Mouse (Mus musculus): ENCODE data around the gene Tmem131. TPM values are rescaled to one million over a fixed set of nuclear protein-coding genes. Genes with fewer than 3 reads are reported as not detected.

Gene Tmem131
- polyA plus RNA-seq, 1 experiment from 2014 or later = 21.7 TPM

DNA sequence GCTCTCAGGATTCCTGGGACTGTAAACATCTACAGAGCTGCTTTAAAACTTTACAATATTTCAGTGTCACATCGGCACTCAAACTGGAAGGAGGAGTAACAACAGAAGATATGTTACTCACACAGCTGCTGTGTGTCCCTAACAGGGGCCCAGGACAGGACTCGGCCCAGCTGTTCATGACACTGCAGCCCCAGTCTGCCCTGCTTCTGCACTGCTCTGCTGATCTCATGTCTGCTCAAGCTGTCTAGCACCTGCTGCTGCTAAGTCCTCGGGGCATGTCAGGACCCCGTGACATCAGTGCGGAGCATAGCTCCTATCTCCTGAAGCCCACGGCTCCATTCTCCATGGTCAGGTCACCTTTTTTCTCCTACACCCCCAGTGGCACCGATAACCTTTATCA lies 146.8 kb downstream of the Tmem131 start:
- Histone ChIP-seq H3K27ac (no peak overlapping the region), H3K9ac (no peak overlapping the region), H3K27me3 (ENCODE audit: control insufficient read depth, insufficient read depth, low read length) (no peaks in the 10 kb centered on the region), H3K4me2 (replicated peaks) (no peak overlapping the region), H3K9me3 (ENCODE audit: control insufficient read depth, low read length) (no peaks in the 10 kb centered on the region), H3K4me3 (replicated peaks; ENCODE audit: low read length) (no peak overlapping the region), H3K4me1 (replicated peaks; ENCODE audit: control insufficient read depth, insufficient read depth, low read length) (no peaks in the 10 kb centered on the region), H3K36me3 (replicated peaks; ENCODE audit: control insufficient read depth, insufficient read depth) (peaks cover 99% of the 10 kb centered on the region)
- ATAC-seq (ENCODE audit: low FRiP score) = no peak
- DNase-seq (ENCODE audit: low spot score) = no peak
- WGBS = 86% methylated on average over 7 of the region's 7 CpGs

DNA sequence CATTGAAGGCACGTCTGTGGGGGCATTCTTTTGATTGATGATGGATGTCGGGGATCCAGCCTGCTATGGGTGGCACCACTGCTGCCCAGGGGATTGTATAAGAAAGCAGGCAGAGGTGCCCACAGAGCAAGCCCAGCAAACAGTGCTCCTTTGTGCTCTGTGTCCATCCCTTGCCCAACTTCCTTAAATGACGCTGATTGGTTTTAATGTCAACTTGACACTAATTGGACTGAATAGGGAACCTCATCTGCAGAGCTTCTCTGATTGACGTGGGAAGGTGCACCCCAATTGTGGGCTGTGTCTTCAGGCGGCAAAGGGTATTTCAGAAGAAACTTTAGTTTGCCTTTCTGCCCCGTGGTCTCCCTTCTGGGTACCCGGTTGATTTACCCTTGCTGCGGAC lies 154.1 kb downstream of the Tmem131 start:
- Histone ChIP-seq H3K4me2 (replicated peaks) (no peak overlapping the region), H3K4me3 (replicated peaks; ENCODE audit: low read length) (no peak overlapping the region), H3K9me3 (ENCODE audit: control insufficient read depth, low read length) (no peaks in the 10 kb centered on the region), H3K9ac (no peak overlapping the region), H3K36me3 (replicated peaks; ENCODE audit: control insufficient read depth, insufficient read depth) (peaks cover 42% of the 10 kb centered on the region), H3K4me1 (replicated peaks; ENCODE audit: control insufficient read depth, insufficient read depth, low read length) (0 out of 2 replicates have a peak, but pooled peaks cover 4% of the 10 kb centered on the region), H3K27me3 (ENCODE audit: control insufficient read depth, insufficient read depth, low read length) (no peaks in the 10 kb centered on the region), H3K27ac (no peak overlapping the region)
- WGBS = 77% methylated on average over 8 of the region's 8 CpGs
- ATAC-seq (ENCODE audit: low FRiP score) (no peak), DNase-seq (ENCODE audit: low spot score) (no peak)

DNA sequence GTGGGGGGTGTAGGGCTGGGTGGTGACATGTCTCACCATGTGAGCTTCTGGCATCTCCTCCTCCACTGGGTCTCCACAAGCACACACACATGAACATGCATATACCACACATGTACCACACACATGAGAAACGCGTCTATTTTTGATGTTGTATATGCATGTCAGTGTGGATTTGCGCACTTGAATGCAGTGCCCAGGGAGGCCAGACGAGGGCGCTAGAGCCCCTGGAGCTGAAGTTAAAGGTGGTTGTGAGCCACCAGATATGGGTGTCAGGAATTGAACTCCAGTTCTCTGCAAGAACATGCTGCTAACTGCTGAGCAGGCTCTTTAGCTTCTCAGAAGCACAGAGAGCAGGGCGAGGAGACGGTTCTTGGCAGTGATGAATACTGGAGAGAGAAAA lies 157.1 kb downstream of the Tmem131 start:
- no peak overlapping the region for H3K4me2 ChIP-seq (replicated peaks)
- no peak overlapping the region for H3K27ac ChIP-seq
- no peak overlapping the region for H3K4me3 ChIP-seq (replicated peaks; ENCODE audit: low read length)
- no peak overlapping the region for H3K9ac ChIP-seq
- H3K36me3 ChIP-seq (replicated peaks; ENCODE audit: control insufficient read depth, insufficient read depth) = peaks cover 12% of the 10 kb centered on the region
- H3K27me3 ChIP-seq (ENCODE audit: control insufficient read depth, insufficient read depth, low read length) = no peaks in the 10 kb centered on the region
- no peaks in the 10 kb centered on the region for H3K9me3 ChIP-seq (ENCODE audit: control insufficient read depth, low read length)
- no peak for ATAC-seq (ENCODE audit: low FRiP score)
- H3K4me1 ChIP-seq (replicated peaks; ENCODE audit: control insufficient read depth, insufficient read depth, low read length) = 0 out of 2 replicates have a peak, but pooled peaks cover 4% of the 10 kb centered on the region
- WGBS = 94% methylated on average over 7 of the region's 7 CpGs
- no peak for DNase-seq (ENCODE audit: low spot score)

DNA sequence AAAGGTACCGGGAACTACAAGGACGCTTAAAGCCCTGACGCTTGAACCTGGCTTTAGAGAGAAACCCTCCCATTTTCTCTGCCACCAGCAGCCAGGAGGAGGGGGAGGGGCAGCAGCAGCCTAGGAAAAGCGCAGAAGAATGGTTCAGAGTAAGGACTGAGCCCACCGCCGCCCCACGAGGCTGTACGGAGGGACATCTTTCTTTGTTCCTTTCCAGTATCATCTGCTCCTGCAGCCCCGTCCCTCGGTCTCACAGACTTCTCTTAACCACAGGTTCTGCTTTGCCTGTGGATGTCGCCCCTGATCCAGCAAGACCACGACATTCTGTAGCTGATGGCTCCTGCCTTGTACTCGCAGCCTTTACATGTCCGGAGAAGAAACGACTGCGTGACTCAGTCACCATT lies 158.2 kb downstream of the Tmem131 start:
- Histone ChIP-seq H3K4me3 (replicated peaks; ENCODE audit: low read length) (peak overlapping the region; percentile 42), H3K36me3 (replicated peaks; ENCODE audit: control insufficient read depth, insufficient read depth) (0 out of 2 replicates have a peak, but pooled peaks cover 5% of the 10 kb centered on the region), H3K9me3 (ENCODE audit: control insufficient read depth, low read length) (no peaks in the 10 kb centered on the region), H3K4me2 (replicated peaks) (peak overlapping the region; percentile 78), H3K27me3 (ENCODE audit: control insufficient read depth, insufficient read depth, low read length) (no peaks in the 10 kb centered on the region), H3K4me1 (replicated peaks; ENCODE audit: control insufficient read depth, insufficient read depth, low read length) (0 out of 2 replicates have a peak, but pooled peaks cover 4% of the 10 kb centered on the region), H3K27ac (peak overlapping the region; percentile 87), H3K9ac (peak overlapping the region; percentile 83)
- WGBS = 3% methylated on average over 16 of the region's 16 CpGs
- ATAC-seq (ENCODE audit: low FRiP score) (peak; percentile 67), DNase-seq (ENCODE audit: low spot score) (peak; percentile 71)

DNA sequence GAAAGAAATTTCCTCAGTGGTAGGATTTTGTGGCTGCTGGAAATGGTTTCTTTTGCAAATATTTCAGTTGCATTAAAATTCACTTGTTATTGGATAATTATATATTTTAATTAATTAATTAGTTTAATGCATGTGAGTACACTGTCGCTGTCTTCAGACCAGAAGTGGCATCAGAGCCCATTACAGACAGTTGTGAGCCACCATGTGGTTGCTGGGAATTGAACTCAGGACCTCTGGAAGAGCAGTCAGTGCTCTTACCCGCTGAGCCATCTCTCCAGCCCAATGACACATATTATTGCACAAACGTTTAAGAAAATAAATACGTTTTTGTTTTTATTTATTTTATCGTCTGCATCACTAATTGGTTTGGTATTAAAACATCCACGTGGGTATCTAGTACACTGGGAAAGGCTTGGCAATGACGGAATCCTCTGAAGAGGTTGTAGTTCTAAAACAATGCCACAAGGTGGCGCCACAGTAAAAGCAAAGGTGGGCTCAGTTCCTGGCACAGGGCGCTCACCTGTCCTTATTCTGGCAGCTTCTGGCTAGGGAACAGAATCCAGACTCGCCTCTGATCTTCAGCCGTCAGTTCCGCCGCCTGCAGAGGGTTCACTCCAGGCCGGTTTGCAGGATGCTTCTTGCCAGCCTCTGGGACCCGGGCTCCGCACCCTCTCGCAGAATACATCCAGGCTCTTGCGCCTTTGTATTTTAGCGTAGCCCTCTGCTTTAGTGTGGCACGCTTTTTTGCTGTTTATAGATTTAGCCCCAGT lies 158.9 kb downstream of the Tmem131 start:
- peak overlapping the region; percentile 42 for H3K4me3 ChIP-seq (replicated peaks; ENCODE audit: low read length)
- H3K9ac ChIP-seq = peak overlapping the region; percentile 83
- WGBS = 4% methylated on average over 20 of the region's 20 CpGs
- H3K27ac ChIP-seq = peak overlapping the region; percentile 87
- H3K4me2 ChIP-seq (replicated peaks) = peak overlapping the region; percentile 78
- ATAC-seq (ENCODE audit: low FRiP score) (peak; percentile 81), DNase-seq (ENCODE audit: low spot score) (peak; percentile 95)
- 0 out of 2 replicates have a peak, but pooled peaks cover 4% of the 10 kb centered on the region for H3K4me1 ChIP-seq (replicated peaks; ENCODE audit: control insufficient read depth, insufficient read depth, low read length)
- no peaks in the 10 kb centered on the region for H3K36me3 ChIP-seq (replicated peaks; ENCODE audit: control insufficient read depth, insufficient read depth)
- H3K27me3 ChIP-seq (ENCODE audit: control insufficient read depth, insufficient read depth, low read length) = no peaks in the 10 kb centered on the region
- H3K9me3 ChIP-seq (ENCODE audit: control insufficient read depth, low read length) = no peaks in the 10 kb centered on the region

DNA sequence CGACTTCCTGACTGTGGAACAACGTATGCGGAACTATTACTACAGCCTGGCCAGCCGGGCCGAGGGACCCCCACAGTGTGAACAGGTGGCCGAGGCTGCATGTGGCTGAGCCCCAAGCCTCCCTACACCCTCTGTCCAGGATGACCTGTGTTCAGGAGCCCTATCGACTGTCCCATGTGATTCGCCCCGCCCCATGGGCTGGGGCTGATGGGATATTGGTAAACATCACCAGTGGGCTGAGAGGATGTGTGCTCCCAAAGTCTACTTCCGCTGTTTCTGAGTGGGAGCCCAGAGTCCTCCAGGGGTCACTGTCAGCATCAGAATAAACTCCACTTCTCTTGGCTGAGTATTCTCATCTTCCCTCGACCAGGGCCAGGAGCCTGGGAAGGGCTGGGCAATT lies 161.0 kb downstream of the Tmem131 start:
- H3K36me3 ChIP-seq (replicated peaks; ENCODE audit: control insufficient read depth, insufficient read depth) = no peaks in the 10 kb centered on the region
- 0 out of 2 replicates have a peak, but pooled peaks cover 4% of the 10 kb centered on the region for H3K4me1 ChIP-seq (replicated peaks; ENCODE audit: control insufficient read depth, insufficient read depth, low read length)
- H3K9me3 ChIP-seq (ENCODE audit: control insufficient read depth, low read length) = no peaks in the 10 kb centered on the region
- ATAC-seq (ENCODE audit: low FRiP score) = no peak
- no peak for DNase-seq (ENCODE audit: low spot score)
- 84% methylated on average over 11 of the region's 11 CpGs for WGBS
- H3K27me3 ChIP-seq (ENCODE audit: control insufficient read depth, insufficient read depth, low read length) = no peaks in the 10 kb centered on the region
- H3K4me2 ChIP-seq (replicated peaks) = no peak overlapping the region
- no peak overlapping the region for H3K27ac ChIP-seq
- H3K9ac ChIP-seq = no peak overlapping the region
- H3K4me3 ChIP-seq (replicated peaks; ENCODE audit: low read length) = no peak overlapping the region

DNA sequence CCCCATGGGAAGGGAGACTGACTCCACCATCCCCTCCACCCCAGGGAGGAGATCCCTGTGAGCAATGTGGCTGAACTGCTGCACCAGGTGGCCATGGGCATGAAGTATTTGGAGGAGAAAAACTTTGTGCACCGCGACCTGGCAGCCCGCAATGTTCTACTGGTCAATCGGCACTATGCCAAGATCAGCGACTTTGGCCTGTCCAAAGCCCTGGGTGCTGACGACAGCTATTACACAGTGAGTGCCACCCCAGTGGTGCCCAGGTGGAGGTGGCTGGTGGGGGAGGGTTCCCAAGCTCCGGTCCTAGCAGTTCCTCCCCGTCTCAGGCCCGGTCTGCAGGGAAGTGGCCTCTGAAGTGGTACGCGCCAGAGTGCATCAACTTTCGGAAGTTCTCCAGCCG lies 162.7 kb downstream of the Tmem131 start:
- Histone ChIP-seq H3K4me1 (replicated peaks; ENCODE audit: control insufficient read depth, insufficient read depth, low read length) (0 out of 2 replicates have a peak, but pooled peaks cover 4% of the 10 kb centered on the region), H3K27me3 (ENCODE audit: control insufficient read depth, insufficient read depth, low read length) (no peaks in the 10 kb centered on the region), H3K36me3 (replicated peaks; ENCODE audit: control insufficient read depth, insufficient read depth) (no peaks in the 10 kb centered on the region), H3K27ac (no peak overlapping the region), H3K4me3 (replicated peaks; ENCODE audit: low read length) (no peak overlapping the region), H3K4me2 (replicated peaks) (no peak overlapping the region), H3K9ac (no peak overlapping the region), H3K9me3 (ENCODE audit: control insufficient read depth, low read length) (no peaks in the 10 kb centered on the region)
- ATAC-seq (ENCODE audit: low FRiP score) = no peak
- DNase-seq (ENCODE audit: low spot score) = no peak
- 91% methylated on average over 13 of the region's 13 CpGs for WGBS

DNA sequence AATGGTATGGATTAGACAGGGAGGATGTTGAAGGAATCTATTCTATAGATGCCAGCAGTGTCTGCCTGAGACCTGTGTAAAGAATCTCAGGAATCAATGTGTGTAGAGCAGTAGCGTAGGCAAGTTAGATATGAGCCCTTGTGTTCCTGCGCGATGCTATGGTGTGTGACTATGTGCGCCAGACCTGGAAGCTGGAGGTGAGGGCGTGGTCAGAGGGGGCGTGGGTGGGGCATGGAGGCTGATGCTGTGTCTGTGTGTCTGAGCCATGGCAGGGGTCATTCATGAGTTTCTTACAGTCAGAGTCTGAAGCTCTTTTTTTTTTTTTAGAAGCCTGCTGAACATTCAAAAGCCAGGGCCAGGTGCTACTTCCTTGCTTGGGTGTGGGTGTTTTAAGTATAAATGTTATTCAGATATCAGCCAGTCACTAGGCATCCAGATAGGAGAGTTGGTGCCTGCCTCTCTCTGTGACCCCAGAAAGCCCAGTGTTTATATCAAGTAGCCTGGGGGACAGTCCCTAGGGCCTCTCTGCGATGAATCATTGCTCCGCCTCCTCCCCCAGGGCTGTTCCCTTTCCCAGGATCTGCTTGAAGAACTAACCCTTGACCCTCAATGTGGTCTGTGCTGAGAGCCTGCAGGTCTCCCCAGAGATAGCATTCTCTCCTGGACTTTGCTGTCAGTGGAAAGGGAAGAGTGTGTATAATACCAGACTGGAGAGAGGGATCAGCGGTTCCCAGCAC lies 171.1 kb downstream of the Tmem131 start:
- ATAC-seq (ENCODE audit: low FRiP score) (no peak), DNase-seq (ENCODE audit: low spot score) (no peak)
- no peaks in the 10 kb centered on the region for H3K4me1 ChIP-seq (replicated peaks; ENCODE audit: control insufficient read depth, insufficient read depth, low read length)
- no peak overlapping the region for H3K4me3 ChIP-seq (replicated peaks; ENCODE audit: low read length)
- H3K27me3 ChIP-seq (ENCODE audit: control insufficient read depth, insufficient read depth, low read length) = peaks cover 13% of the 10 kb centered on the region; the same call in 1 of the 2 replicates
- no peaks in the 10 kb centered on the region for H3K9me3 ChIP-seq (ENCODE audit: control insufficient read depth, low read length)
- H3K4me2 ChIP-seq (replicated peaks) = no peak overlapping the region
- H3K27ac ChIP-seq = no peak overlapping the region
- WGBS = 83% methylated on average over 9 of the region's 9 CpGs
- H3K9ac ChIP-seq = no peak overlapping the region
- H3K36me3 ChIP-seq (replicated peaks; ENCODE audit: control insufficient read depth, insufficient read depth) = no peaks in the 10 kb centered on the region

DNA sequence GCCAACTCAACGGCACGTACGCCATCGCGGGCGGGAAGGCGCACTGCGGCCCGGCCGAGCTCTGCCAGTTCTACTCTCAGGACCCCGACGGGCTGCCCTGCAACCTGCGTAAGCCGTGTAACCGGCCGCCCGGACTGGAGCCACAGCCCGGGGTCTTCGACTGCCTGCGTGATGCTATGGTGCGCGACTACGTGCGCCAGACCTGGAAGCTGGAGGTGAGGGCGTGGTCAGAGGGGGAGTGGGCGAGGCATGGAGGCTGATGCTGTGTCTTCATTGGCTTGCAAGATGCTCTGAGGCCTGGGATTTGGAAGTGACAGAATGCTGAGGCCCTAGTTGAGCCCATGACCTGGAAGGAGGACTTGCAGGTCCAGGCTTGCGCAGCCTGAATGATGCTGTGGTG lies 172.5 kb downstream of the Tmem131 start:
- DNase-seq (ENCODE audit: low spot score) = no peak

More for the DNA sequence above, 172.5 kb downstream of the Tmem131 start:
- H3K4me1 ChIP-seq (replicated peaks; ENCODE audit: control insufficient read depth, insufficient read depth, low read length) = no peaks in the 10 kb centered on the region
- H3K4me3 ChIP-seq (replicated peaks; ENCODE audit: low read length) = peak overlapping the region; percentile 11; the same call in 1 of the 2 replicates
- H3K27me3 ChIP-seq (ENCODE audit: control insufficient read depth, insufficient read depth, low read length) = peaks cover 13% of the 10 kb centered on the region; the same call in 1 of the 2 replicates
- 18% methylated on average over 27 of the region's 27 CpGs for WGBS
- no peaks in the 10 kb centered on the region for H3K9me3 ChIP-seq (ENCODE audit: control insufficient read depth, low read length)
- no peak overlapping the region for H3K9ac ChIP-seq
- ATAC-seq (ENCODE audit: low FRiP score) = no peak
- no peak overlapping the region for H3K27ac ChIP-seq
- H3K4me2 ChIP-seq (replicated peaks) = peak overlapping the region; percentile 40
- no peaks in the 10 kb centered on the region for H3K36me3 ChIP-seq (replicated peaks; ENCODE audit: control insufficient read depth, insufficient read depth)

All from hindbrain, embryonic 14.5 days (tissue).